Mouse (Mus musculus) spleen, postnatal 36 days (tissue): ENCODE data around the gene Rrp8.
"Not testable (repeated sequence)": the region's sequence is repeated elsewhere in the genome, so short reads cannot be mapped to it uniquely, and the experiment has no call there.

Experiments used
- DNase-seq, 2 experiments: peaks; one replicate each; pipeline ENCODE4 v3.0.0; 2022; ENCODE audit warnings: low spot score in 2 of 2, mixed read lengths in 1 of 2

Gene Rrp8

GRCm38 (mm10) chr7:105747776-105748175 is 10.6 kb upstream of the Rrp8 start:
- no peak for DNase-seq

GRCm38 (mm10) chr7:105743926-105744590 is 6.9 kb upstream of the Rrp8 start, which contains the start of gene Taf10:
Taf10 (minus strand) TSS chr7:105744361.
- peak; percentile 90 to 93 for DNase-seq

- DNase-seq = not testable (repeated sequence)
These were observed 6.2 kb upstream of the Rrp8 start for GRCm38 (mm10) chr7:105743246-105743925.

GRCm38 (mm10) chr7:105742539-105743215 is 5.5 kb upstream of the Rrp8 start:
- not testable (repeated sequence) for DNase-seq

GRCm38 (mm10) chr7:105741978-105742377 is 4.8 kb upstream of the Rrp8 start:
- DNase-seq = no peak

GRCm38 (mm10) chr7:105740851-105741250 is 3.7 kb upstream of the Rrp8 start:
- no peak for DNase-seq

GRCm38 (mm10) chr7:105740089-105740795 is 3.1 kb upstream of the Rrp8 start:
- DNase-seq = no peak

GRCm38 (mm10) chr7:105738948-105739347 is 1.8 kb upstream of the Rrp8 start:
- peak; percentile 36 for DNase-seq

GRCm38 (mm10) chr7:105738286-105738685 is 1.1 kb upstream of the Rrp8 start:
- no peak for DNase-seq

GRCm38 (mm10) chr7:105737648-105738047 is 463 bp upstream of the Rrp8 start:
- DNase-seq = no peak

GRCm38 (mm10) chr7:105736264-105736901 is 802 bp downstream of the Rrp8 start, which contains the start of gene Ilk:
Ilk (plus strand) TSS chr7:105736592.
- DNase-seq = peak; percentile 90 to 91

- not testable (repeated sequence) for DNase-seq
These were observed 1.7 kb downstream of the Rrp8 start for GRCm38 (mm10) chr7:105735464-105735863.

GRCm38 (mm10) chr7:105734826-105735225 is 2.4 kb downstream of the Rrp8 start:
- no peak for DNase-seq

GRCm38 (mm10) chr7:105733836-105734235 is 3.3 kb downstream of the Rrp8 start:
- DNase-seq = no peak

- DNase-seq = no peak
These were observed 8.3 kb downstream of the Rrp8 start for GRCm38 (mm10) chr7:105728701-105729428.

- DNase-seq = no peak
These were observed 10.2 kb downstream of the Rrp8 start for GRCm38 (mm10) chr7:105726980-105727325.

- peak; percentile 45 to 48 for DNase-seq
These were observed 10.8 kb downstream of the Rrp8 start for GRCm38 (mm10) chr7:105726144-105726979.

GRCm38 (mm10) chr7:105721916-105722315 is 15.3 kb downstream of the Rrp8 start:
- no peak for DNase-seq

- DNase-seq = no peak
These were observed 21.8 kb downstream of the Rrp8 start for GRCm38 (mm10) chr7:105715366-105715765.

- peak; percentile 23 to 39 for DNase-seq
These were observed 28.5 kb downstream of the Rrp8 start for GRCm38 (mm10) chr7:105708733-105709132.
